Mouse (Mus musculus): ENCODE measurements around the gene Umodl1.

GRCm38 (mm10) chr17:30911732-30912088, 42.7 kb upstream of the Umodl1 start:
- TF ChIP-seq EP300 (optimal IDR thresholded peaks at IDR 0.05) (no peak), CTCF (IDR thresholded peaks at IDR 0.05; ENCODE audit: low read depth) (no peak)
